Mouse (Mus musculus): ENCODE measurements at regions not wholly inside any gene's neighbourhood (a gene's known extent, or its start where the extent isn't known, plus 50 kb on each side); places are given as distances from the start of the nearest gene placed in this dataset.
"Not testable (repeated sequence)": the region's sequence is repeated elsewhere in the genome, so short reads cannot be mapped to it uniquely, and the experiment has no call there.

GRCm38 (mm10) chr15:38407476-38407875, 982.1 kb downstream of the 4930447A16Rik start:
- DNase-seq (ENCODE audit: low spot score in 2 of 2), result peak in 1 of 2 experiments; percentile 49

- DNase-seq (ENCODE audit: low spot score in 2 of 2), result no peak
These were observed 983.8 kb downstream of the 4930447A16Rik start for GRCm38 (mm10) chr15:38409168-38409567.

GRCm38 (mm10) chr15:38410462-38410861, 985.1 kb downstream of the 4930447A16Rik start:
- DNase-seq (ENCODE audit: low spot score in 2 of 2), result no peak

- no peak for DNase-seq (ENCODE audit: low spot score in 2 of 2)
These were observed 987.1 kb downstream of the 4930447A16Rik start for GRCm38 (mm10) chr15:38412481-38412880.

GRCm38 (mm10) chr15:38413329-38413728, 988.0 kb downstream of the 4930447A16Rik start:
- DNase-seq (ENCODE audit: low spot score in 2 of 2), result no peak

- no peak for DNase-seq (ENCODE audit: low spot score in 2 of 2)
These were observed 989.1 kb downstream of the 4930447A16Rik start for GRCm38 (mm10) chr15:38414318-38415090.

- DNase-seq (ENCODE audit: low spot score in 2 of 2), result no peak
These were observed 989.7 kb downstream of the 4930447A16Rik start for GRCm38 (mm10) chr15:38415091-38415486.

- no peak for DNase-seq (ENCODE audit: low spot score in 2 of 2)
These were observed 994.3 kb downstream of the 4930447A16Rik start for GRCm38 (mm10) chr15:38419621-38420020.

GRCm38 (mm10) chr15:38420784-38421183, 995.4 kb downstream of the 4930447A16Rik start:
- no peak for DNase-seq (ENCODE audit: low spot score in 2 of 2)

- DNase-seq (ENCODE audit: low spot score in 2 of 2), result no peak
These were observed 997.4 kb downstream of the 4930447A16Rik start for GRCm38 (mm10) chr15:38422741-38423140.

GRCm38 (mm10) chr15:38425506-38425905, 1000.2 kb downstream of the 4930447A16Rik start:
- DNase-seq (ENCODE audit: low spot score in 2 of 2), result no peak

GRCm38 (mm10) chr15:38427966-38428365, 1002.6 kb downstream of the 4930447A16Rik start:
- no peak for DNase-seq (ENCODE audit: low spot score in 2 of 2)

- DNase-seq (ENCODE audit: low spot score in 2 of 2), result no peak
These were observed 1006.3 kb downstream of the 4930447A16Rik start for GRCm38 (mm10) chr15:38431668-38432067.

- no peak for DNase-seq (ENCODE audit: low spot score in 2 of 2)
These were observed 1008.0 kb downstream of the 4930447A16Rik start for GRCm38 (mm10) chr15:38433386-38433785.

GRCm38 (mm10) chr15:38434239-38434638, 1008.9 kb downstream of the 4930447A16Rik start:
- DNase-seq (ENCODE audit: low spot score in 2 of 2), result not testable (repeated sequence)

Measured in left cerebral cortex, adult 8-10 months (tissue).